Mouse (Mus musculus) neural tube, embryonic 10.5 days (tissue): ENCODE data around the gene Svs1.

Source experiments
- DNase-seq: peaks from one replicate; pipeline ENCODE4 v3.0.0-alpha.2; 2017; ENCODE audit warnings: low spot score; ENCODE audit errors: extremely low spot score

Gene Svs1

GRCm38 (mm10) chr6:49011191-49011590, 24.5 kb downstream of the Svs1 start:
- no peak for DNase-seq

GRCm38 (mm10) chr6:49013023-49013422, 26.4 kb downstream of the Svs1 start:
- no peak for DNase-seq

GRCm38 (mm10) chr6:49013458-49013857, 26.8 kb downstream of the Svs1 start:
- no peak for DNase-seq

GRCm38 (mm10) chr6:49017150-49017549, 30.5 kb downstream of the Svs1 start:
- DNase-seq: no peak

- no peak for DNase-seq
Observed at GRCm38 (mm10) chr6:49019341-49019740, 32.7 kb downstream of the Svs1 start.

- DNase-seq: no peak
Observed at GRCm38 (mm10) chr6:49021141-49022012, 34.7 kb downstream of the Svs1 start.

GRCm38 (mm10) chr6:49022384-49022783, 35.7 kb downstream of the Svs1 start:
- no peak for DNase-seq

GRCm38 (mm10) chr6:49023315-49023714, 36.7 kb downstream of the Svs1 start:
- DNase-seq: no peak

GRCm38 (mm10) chr6:49025290-49025689, 38.6 kb downstream of the Svs1 start:
- DNase-seq: no peak

GRCm38 (mm10) chr6:49026496-49026895, 39.8 kb downstream of the Svs1 start:
- no peak for DNase-seq

GRCm38 (mm10) chr6:49028019-49028418, 41.4 kb downstream of the Svs1 start:
- no peak for DNase-seq

- no peak for DNase-seq
Observed at GRCm38 (mm10) chr6:49028708-49029107, 42.0 kb downstream of the Svs1 start.

GRCm38 (mm10) chr6:49031230-49031629, 44.6 kb downstream of the Svs1 start:
- DNase-seq: no peak

- no peak for DNase-seq
Observed at GRCm38 (mm10) chr6:49032783-49033182, 46.1 kb downstream of the Svs1 start.

- DNase-seq: no peak
Observed at GRCm38 (mm10) chr6:49036275-49037267, 49.9 kb downstream of the Svs1 start, which contains the start of gene Gpnmb. Gene Gpnmb, plus strand, starts transcription at chr6:49036546.

GRCm38 (mm10) chr6:49037268-49037662, 50.6 kb downstream of the Svs1 start:
- DNase-seq: no peak

- DNase-seq: peak; percentile 53
Observed at GRCm38 (mm10) chr6:49039470-49040180, 53.0 kb downstream of the Svs1 start.
